Mouse (Mus musculus): ENCODE measurements around the gene Fgd6. TPM values are rescaled to one million over a fixed set of nuclear protein-coding genes. Genes with fewer than 3 reads are reported as not detected.

Gene Fgd6
- polyA plus RNA-seq, 1 experiment from 2014 or later: 1.3 TPM

DNA sequence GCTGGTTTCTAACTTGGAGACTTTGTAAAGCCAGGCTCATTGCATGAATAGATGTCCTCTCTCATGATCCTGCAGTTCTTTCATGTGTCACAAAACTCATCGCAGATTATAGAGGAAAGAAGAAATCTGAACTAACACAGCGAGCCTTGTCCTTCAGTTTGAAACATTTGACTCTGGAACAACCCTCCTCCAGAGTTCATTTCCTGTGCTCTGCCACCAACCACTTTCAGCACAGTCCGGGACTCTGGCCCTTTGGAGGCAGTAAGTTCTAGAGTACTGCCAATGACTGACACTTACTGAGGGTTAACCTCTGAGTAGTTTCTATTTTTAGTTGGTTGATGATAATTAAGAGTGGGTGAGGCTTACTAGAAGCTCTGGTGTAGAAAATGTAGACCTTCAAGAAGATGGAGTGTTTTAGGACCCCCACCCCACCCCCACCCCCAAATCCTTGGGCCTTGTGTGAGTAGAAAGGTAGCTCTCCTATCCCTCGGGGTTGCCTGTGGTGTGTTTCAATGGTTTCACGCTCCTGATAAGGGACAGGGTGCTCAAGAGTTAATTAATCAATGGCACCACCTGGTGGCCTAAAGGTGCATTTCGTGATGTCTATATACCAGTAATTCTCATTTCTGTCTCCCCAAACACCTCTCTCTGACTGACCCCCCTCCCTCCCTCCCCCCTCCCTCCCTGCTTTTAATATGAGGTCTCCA, 80.2 kb downstream of the Fgd6 start:
- Histone ChIP-seq H3K27me3 (replicated peaks; ENCODE audit: control insufficient read depth, insufficient read depth, low read length) (no peaks in the 10 kb centered on the region), H3K4me2 (ENCODE audit: low read length) (no peak overlapping the region), H3K9me3 (replicated peaks; ENCODE audit: control insufficient read depth, low read length) (no peaks in the 10 kb centered on the region), H3K9ac (ENCODE audit: low read length) (no peak overlapping the region), H3K4me3 (ENCODE audit: low read depth, low read length) (no peak overlapping the region), H3K27ac (ENCODE audit: low read depth, low read length) (no peak overlapping the region), H3K36me3 (ENCODE audit: control insufficient read depth, insufficient read depth, low read length) (no peaks in the 10 kb centered on the region), H3K4me1 (ENCODE audit: control insufficient read depth, insufficient read depth, low read length) (no peaks in the 10 kb centered on the region)
- WGBS: 39% methylated on average over 6 of the region's 6 CpGs
- DNase-seq (ENCODE audit: low spot score): peak; percentile 90
- peak; percentile 83 for ATAC-seq

DNA sequence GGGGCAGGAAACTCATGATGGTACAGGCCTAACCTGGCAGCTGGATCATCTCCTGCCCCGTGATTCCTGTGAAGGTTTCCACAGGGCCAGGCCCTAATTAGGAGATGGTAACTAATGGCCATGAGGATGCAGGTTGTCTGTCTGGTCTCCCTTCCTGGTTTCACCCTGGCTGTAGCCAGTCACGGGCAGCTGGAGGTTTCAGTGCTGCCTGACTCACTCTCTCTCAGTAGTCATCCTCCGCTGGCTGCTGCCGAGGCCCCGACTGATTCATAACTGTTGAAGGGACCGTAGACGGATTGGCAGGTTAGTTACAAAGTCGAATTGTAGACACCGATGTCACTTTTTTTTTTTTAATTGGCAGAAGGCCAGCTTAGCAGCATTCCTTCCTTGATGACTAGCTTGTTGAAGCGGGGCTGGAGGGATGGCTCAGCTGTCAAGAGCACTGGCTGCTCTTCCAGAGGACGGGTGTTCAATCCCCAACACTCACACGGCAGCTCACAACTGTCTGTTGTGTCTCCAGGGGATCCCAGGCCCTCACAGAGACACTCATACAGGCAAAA, 81.1 kb downstream of the Fgd6 start:
- DNase-seq (ENCODE audit: low spot score) (peak; percentile 8), ATAC-seq (no peak; the same call in 1 of the 2 replicates)
- Histone ChIP-seq H3K4me2 (ENCODE audit: low read length) (no peak overlapping the region), H3K4me3 (ENCODE audit: low read depth, low read length) (no peak overlapping the region), H3K4me1 (ENCODE audit: control insufficient read depth, insufficient read depth, low read length) (no peaks in the 10 kb centered on the region), H3K9me3 (replicated peaks; ENCODE audit: control insufficient read depth, low read length) (no peaks in the 10 kb centered on the region), H3K27me3 (replicated peaks; ENCODE audit: control insufficient read depth, insufficient read depth, low read length) (no peaks in the 10 kb centered on the region), H3K27ac (ENCODE audit: low read depth, low read length) (no peak overlapping the region), H3K9ac (ENCODE audit: low read length) (no peak overlapping the region), H3K36me3 (ENCODE audit: control insufficient read depth, insufficient read depth, low read length) (no peaks in the 10 kb centered on the region)
- 80% methylated on average over 12 of the region's 12 CpGs for WGBS

GRCm38 (mm10) chr10:94117916-94118315, 82.1 kb downstream of the Fgd6 start:
- no peaks in the 10 kb centered on the region for H3K36me3 ChIP-seq (ENCODE audit: control insufficient read depth, insufficient read depth, low read length)
- H3K4me2 ChIP-seq (ENCODE audit: low read length): no peak overlapping the region
- H3K27me3 ChIP-seq (replicated peaks; ENCODE audit: control insufficient read depth, insufficient read depth, low read length): no peaks in the 10 kb centered on the region
- no peak overlapping the region for H3K27ac ChIP-seq (ENCODE audit: low read depth, low read length)
- no peak overlapping the region for H3K9ac ChIP-seq (ENCODE audit: low read length)
- no peak for ATAC-seq
- H3K4me1 ChIP-seq (ENCODE audit: control insufficient read depth, insufficient read depth, low read length): no peaks in the 10 kb centered on the region
- no peak for DNase-seq (ENCODE audit: low spot score)
- WGBS: 95% methylated on average over 3 of the region's 3 CpGs
- no peak overlapping the region for H3K4me3 ChIP-seq (ENCODE audit: low read depth, low read length)
- no peaks in the 10 kb centered on the region for H3K9me3 ChIP-seq (replicated peaks; ENCODE audit: control insufficient read depth, low read length)

DNA sequence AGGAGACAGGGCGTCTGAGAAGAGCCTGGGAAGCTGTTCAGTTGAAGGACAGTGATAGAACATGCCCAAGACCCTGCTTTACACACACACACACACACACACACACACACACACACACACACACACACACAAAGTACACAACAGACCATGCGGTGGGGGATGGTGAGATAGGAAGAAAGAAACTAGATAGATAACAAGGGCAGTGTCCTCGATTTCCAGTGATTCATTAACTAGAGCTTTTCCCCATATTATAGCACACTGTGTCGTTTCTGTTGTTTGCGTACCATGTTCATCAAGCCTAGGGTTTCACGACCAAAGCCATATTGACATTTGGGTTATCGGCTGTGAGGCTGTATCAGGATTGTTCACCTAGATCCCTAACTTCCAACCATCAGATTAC, 83.2 kb downstream of the Fgd6 start:
- no peaks in the 10 kb centered on the region for H3K36me3 ChIP-seq (ENCODE audit: control insufficient read depth, insufficient read depth, low read length)
- H3K4me1 ChIP-seq (ENCODE audit: control insufficient read depth, insufficient read depth, low read length): no peaks in the 10 kb centered on the region
- H3K9me3 ChIP-seq (replicated peaks; ENCODE audit: control insufficient read depth, low read length): no peaks in the 10 kb centered on the region
- WGBS: 94% methylated on average over 7 of the region's 7 CpGs
- no peak overlapping the region for H3K9ac ChIP-seq (ENCODE audit: low read length)
- H3K27me3 ChIP-seq (replicated peaks; ENCODE audit: control insufficient read depth, insufficient read depth, low read length): no peaks in the 10 kb centered on the region
- H3K4me2 ChIP-seq (ENCODE audit: low read length): no peak overlapping the region
- H3K27ac ChIP-seq (ENCODE audit: low read depth, low read length): no peak overlapping the region
- H3K4me3 ChIP-seq (ENCODE audit: low read depth, low read length): no peak overlapping the region
- DNase-seq (ENCODE audit: low spot score): no peak
- ATAC-seq: no peak

- H3K36me3 ChIP-seq (ENCODE audit: control insufficient read depth, insufficient read depth, low read length): no peaks in the 10 kb centered on the region
- H3K4me1 ChIP-seq (ENCODE audit: control insufficient read depth, insufficient read depth, low read length): no peaks in the 10 kb centered on the region
- no peaks in the 10 kb centered on the region for H3K27me3 ChIP-seq (replicated peaks; ENCODE audit: control insufficient read depth, insufficient read depth, low read length)
- no peak overlapping the region for H3K27ac ChIP-seq (ENCODE audit: low read depth, low read length)
- no peak overlapping the region for H3K9ac ChIP-seq (ENCODE audit: low read length)
- DNase-seq (ENCODE audit: low spot score) (no peak), ATAC-seq (no peak)
- H3K4me3 ChIP-seq (ENCODE audit: low read depth, low read length): no peak overlapping the region
- WGBS: 93% methylated on average over 9 of the region's 9 CpGs
- no peaks in the 10 kb centered on the region for H3K9me3 ChIP-seq (replicated peaks; ENCODE audit: control insufficient read depth, low read length)
- H3K4me2 ChIP-seq (ENCODE audit: low read length): no peak overlapping the region
Observed at GRCm38 (mm10) chr10:94120676-94121075, 84.9 kb downstream of the Fgd6 start.

DNA sequence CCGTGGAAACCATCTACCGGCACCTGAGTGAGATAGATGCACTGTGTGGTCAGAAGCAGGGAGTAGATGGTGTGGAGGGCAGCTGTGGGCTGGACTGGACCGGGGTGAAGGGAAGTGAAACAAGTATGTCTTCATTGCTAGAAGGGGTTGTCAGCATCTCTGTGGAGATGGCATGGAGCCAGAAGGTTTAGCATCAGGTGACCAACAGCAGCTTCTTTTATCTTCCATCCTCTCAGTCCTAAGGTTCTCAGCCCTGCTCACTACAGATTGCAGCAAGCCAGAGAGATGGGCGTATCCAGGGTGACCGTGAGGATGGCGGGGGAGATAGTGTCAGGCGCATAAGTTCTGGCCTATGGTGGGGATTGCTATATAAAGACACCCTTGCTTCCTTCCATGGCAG, 86.8 kb downstream of the Fgd6 start:
- ATAC-seq (no peak), DNase-seq (ENCODE audit: low spot score) (no peak)
- Histone ChIP-seq H3K9me3 (replicated peaks; ENCODE audit: control insufficient read depth, low read length) (no peaks in the 10 kb centered on the region), H3K36me3 (ENCODE audit: control insufficient read depth, insufficient read depth, low read length) (no peaks in the 10 kb centered on the region), H3K4me3 (ENCODE audit: low read depth, low read length) (no peak overlapping the region), H3K4me1 (ENCODE audit: control insufficient read depth, insufficient read depth, low read length) (no peaks in the 10 kb centered on the region), H3K27me3 (replicated peaks; ENCODE audit: control insufficient read depth, insufficient read depth, low read length) (no peaks in the 10 kb centered on the region), H3K4me2 (ENCODE audit: low read length) (no peak overlapping the region), H3K9ac (ENCODE audit: low read length) (no peak overlapping the region), H3K27ac (ENCODE audit: low read depth, low read length) (no peak overlapping the region)
- WGBS: 95% methylated on average over 7 of the region's 7 CpGs

DNA sequence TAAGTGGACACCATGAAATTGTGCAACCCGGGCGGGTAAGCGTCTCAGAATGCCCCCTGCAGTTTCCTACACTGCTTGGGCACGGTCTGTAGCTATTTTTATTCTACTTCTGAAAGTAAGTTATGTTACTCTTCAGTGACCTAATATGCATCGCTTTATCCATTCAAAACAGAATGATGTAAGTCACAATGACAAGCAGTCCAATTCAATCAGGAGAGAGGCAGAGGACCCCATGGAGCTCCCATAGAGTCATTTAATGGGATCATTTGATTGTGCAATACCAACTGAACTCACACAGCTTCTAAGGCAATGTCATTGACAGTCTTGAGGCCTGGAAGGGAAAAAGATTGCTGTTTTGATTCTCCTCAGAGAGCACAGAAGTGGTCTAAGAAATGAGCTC, 87.8 kb downstream of the Fgd6 start:
- no peaks in the 10 kb centered on the region for H3K27me3 ChIP-seq (replicated peaks; ENCODE audit: control insufficient read depth, insufficient read depth, low read length)
- no peak overlapping the region for H3K9ac ChIP-seq (ENCODE audit: low read length)
- no peak overlapping the region for H3K4me2 ChIP-seq (ENCODE audit: low read length)
- no peak overlapping the region for H3K27ac ChIP-seq (ENCODE audit: low read depth, low read length)
- ATAC-seq (no peak), DNase-seq (ENCODE audit: low spot score) (no peak)
- no peaks in the 10 kb centered on the region for H3K9me3 ChIP-seq (replicated peaks; ENCODE audit: control insufficient read depth, low read length)
- WGBS: 91% methylated on average over 5 of the region's 5 CpGs
- H3K4me1 ChIP-seq (ENCODE audit: control insufficient read depth, insufficient read depth, low read length): no peaks in the 10 kb centered on the region
- no peaks in the 10 kb centered on the region for H3K36me3 ChIP-seq (ENCODE audit: control insufficient read depth, insufficient read depth, low read length)
- no peak overlapping the region for H3K4me3 ChIP-seq (ENCODE audit: low read depth, low read length)

- DNase-seq (ENCODE audit: low spot score) (no peak), ATAC-seq (no peak)
- no peak overlapping the region for H3K27ac ChIP-seq (ENCODE audit: low read depth, low read length)
- no peaks in the 10 kb centered on the region for H3K27me3 ChIP-seq (replicated peaks; ENCODE audit: control insufficient read depth, insufficient read depth, low read length)
- no peak overlapping the region for H3K4me3 ChIP-seq (ENCODE audit: low read depth, low read length)
- H3K4me1 ChIP-seq (ENCODE audit: control insufficient read depth, insufficient read depth, low read length): peaks cover 5% of the 10 kb centered on the region; the same call in 1 of the 2 replicates
- no peak overlapping the region for H3K9ac ChIP-seq (ENCODE audit: low read length)
- H3K9me3 ChIP-seq (replicated peaks; ENCODE audit: control insufficient read depth, low read length): no peaks in the 10 kb centered on the region
- 81% methylated on average over 5 of the region's 5 CpGs for WGBS
- no peaks in the 10 kb centered on the region for H3K36me3 ChIP-seq (ENCODE audit: control insufficient read depth, insufficient read depth, low read length)
- no peak overlapping the region for H3K4me2 ChIP-seq (ENCODE audit: low read length)
Observed at GRCm38 (mm10) chr10:94124376-94124775, 88.6 kb downstream of the Fgd6 start.

DNA sequence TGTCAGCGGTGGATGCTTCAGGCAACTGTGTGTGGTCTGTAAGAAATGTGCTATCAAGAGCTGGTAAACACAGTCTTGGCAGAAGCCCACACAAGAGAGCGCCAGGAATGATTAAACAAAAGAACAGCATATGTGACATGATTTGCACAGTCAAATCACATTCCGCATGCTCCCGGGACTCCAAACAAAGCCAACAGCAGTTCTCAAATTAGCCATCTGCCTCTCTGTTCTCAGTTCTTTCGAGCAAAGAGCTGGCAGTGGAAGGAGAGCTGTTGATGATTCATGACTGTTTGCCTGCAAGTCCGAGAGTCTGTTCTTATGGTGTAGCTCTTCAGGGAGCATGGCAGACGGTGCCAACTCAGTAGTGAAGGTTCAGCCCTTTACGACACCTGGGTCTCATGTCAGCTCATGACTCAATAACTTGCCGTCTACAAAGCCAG, 93.9 kb downstream of the Fgd6 start:
- Histone ChIP-seq H3K4me2 (ENCODE audit: low read length) (no peak overlapping the region), H3K9me3 (replicated peaks; ENCODE audit: control insufficient read depth, low read length) (no peaks in the 10 kb centered on the region), H3K27me3 (replicated peaks; ENCODE audit: control insufficient read depth, insufficient read depth, low read length) (no peaks in the 10 kb centered on the region), H3K4me3 (ENCODE audit: low read depth, low read length) (no peak overlapping the region), H3K27ac (ENCODE audit: low read depth, low read length) (peak overlapping the region; percentile 65), H3K4me1 (ENCODE audit: control insufficient read depth, insufficient read depth, low read length) (peaks cover 10% of the 10 kb centered on the region; the same call in 1 of the 2 replicates), H3K36me3 (ENCODE audit: control insufficient read depth, insufficient read depth, low read length) (0 out of 2 replicates have a peak, but pooled peaks cover 2% of the 10 kb centered on the region), H3K9ac (ENCODE audit: low read length) (no peak overlapping the region)
- ATAC-seq (peak; percentile 96), DNase-seq (ENCODE audit: low spot score) (peak; percentile 97)
- 16% methylated on average over 9 of the region's 9 CpGs for WGBS

All from forebrain, embryonic 14.5 days (tissue).